Mouse (Mus musculus) E14TG2a.4 (cell line): ENCODE measurements at regions not wholly inside any gene's neighbourhood (a gene's known extent, or its start where the extent isn't known, plus 50 kb on each side); places are given as distances from the start of the nearest gene placed in this dataset.
"Not testable (repeated sequence)": the region's sequence is repeated elsewhere in the genome, so short reads cannot be mapped to it uniquely, and the experiment has no call there.

Experiments
- H3K27me3 ChIP-seq: 2 replicates; pipeline ENCODE4 v1.6.1; 2014; ENCODE audit warnings: low read length, control low read depth; ENCODE audit not compliant: insufficient read depth
- H3K36me3 ChIP-seq: 2 replicates; pipeline ENCODE4 v1.6.1; 2014; ENCODE audit warnings: low read length, control low read depth; ENCODE audit not compliant: insufficient read depth
- H3K4me1 ChIP-seq: replicated peaks from 2 replicates; pipeline ENCODE4 v1.6.1; 2014; ENCODE audit warnings: low read depth, low read length, control low read depth
- H3K4me3 ChIP-seq: replicated peaks from 2 replicates; pipeline ENCODE4 v1.5.1; 2014; ENCODE audit warnings: mild to moderate bottlenecking, low read length
- H3K9me3 ChIP-seq: 2 replicates; pipeline ENCODE4 v1.6.1; 2014; ENCODE audit warnings: low read length, control low read depth
- CTCF ChIP-seq: conservative IDR thresholded peaks from 2 replicates; pipeline ENCODE4 v1.5.1; 2014; ENCODE audit warnings: low read length
- NANOG ChIP-seq: IDR thresholded peaks from 2 replicates; pipeline ENCODE4 v1.6.1; 2014; ENCODE audit warnings: borderline replicate concordance, low read length, mixed read lengths
- POU5F1 ChIP-seq: IDR thresholded peaks from 2 replicates; pipeline ENCODE4 v1.6.1; 2014; ENCODE audit warnings: low read length, borderline replicate concordance

DNA sequence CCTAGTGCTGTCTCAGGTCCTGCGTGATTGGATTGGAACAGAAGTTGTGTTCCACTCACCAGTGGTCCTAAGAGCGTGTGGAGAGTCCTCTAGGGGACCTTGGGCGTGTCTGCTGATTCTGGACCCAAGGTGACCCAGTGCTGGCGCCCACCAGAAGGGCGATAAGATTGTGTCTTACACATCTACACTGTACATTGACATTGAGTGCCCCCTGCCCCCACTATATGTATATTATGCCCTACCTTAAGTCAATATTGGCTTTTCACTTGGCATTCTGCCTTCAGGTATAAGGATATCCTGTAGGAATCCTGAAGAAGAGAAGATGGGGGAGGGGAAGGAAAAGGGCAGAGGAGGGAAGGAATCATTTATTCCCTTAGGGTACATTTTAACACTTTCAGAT is 260.2 kb upstream of the Rgs17 start:
- Histone ChIP-seq H3K36me3 (no peaks in the 10 kb centered on the region), H3K9me3 (peaks cover 33% of the 10 kb centered on the region), H3K4me3 (no peak overlapping the region), H3K27me3 (no peaks in the 10 kb centered on the region), H3K4me1 (no peaks in the 10 kb centered on the region)
- TF ChIP-seq POU5F1 (no peak), NANOG (no peak), CTCF (no peak)

DNA sequence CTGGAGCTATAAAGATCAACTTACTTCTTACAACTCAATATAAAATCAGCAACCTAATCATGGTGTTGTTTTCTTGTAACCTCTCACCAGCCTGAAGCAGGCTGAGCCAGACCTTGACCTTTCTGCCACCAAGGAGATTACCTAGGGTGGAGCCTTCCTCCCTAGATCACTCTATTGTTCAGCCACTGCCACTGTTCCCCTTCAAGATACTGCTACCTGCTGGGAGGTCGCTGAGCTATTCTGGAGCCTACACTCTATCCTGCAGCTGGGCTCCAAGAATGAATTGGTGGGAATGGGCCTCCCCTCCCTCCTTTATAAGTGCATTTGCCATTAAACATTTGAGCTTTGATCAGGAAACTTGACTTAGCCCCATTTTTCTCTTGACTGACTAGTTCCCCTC is 242.1 kb upstream of the Rgs17 start:
- not testable (repeated sequence) for H3K36me3 ChIP-seq, H3K9me3 ChIP-seq, H3K4me3 ChIP-seq, H3K27me3 ChIP-seq
- peak; percentile 71 for TF ChIP-seq NANOG
- peaks cover 39% of the 10 kb centered on the region for H3K4me1 ChIP-seq

DNA sequence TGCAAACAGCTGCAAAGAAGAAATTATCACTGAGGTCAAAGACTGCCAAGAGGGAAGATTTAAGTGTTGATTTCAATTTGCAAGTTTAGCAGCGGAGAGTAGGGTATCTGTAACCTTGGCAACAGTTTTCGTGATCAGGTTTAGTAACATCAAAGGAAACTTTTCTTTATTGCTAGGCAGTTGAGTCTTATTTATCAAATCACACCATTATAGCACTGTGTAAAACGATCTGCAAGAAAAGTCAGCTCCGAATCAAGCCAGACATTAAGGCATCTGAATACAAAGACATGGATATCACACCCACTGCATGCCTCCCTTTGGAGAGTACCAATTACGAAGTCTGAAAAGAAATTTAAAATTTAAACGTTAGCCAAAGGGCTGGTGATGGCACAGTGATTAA is 234.7 kb upstream of the Rgs17 start:
- Histone ChIP-seq H3K27me3 (no peaks in the 10 kb centered on the region), H3K36me3 (no peaks in the 10 kb centered on the region), H3K4me1 (no peaks in the 10 kb centered on the region), H3K9me3 (no peaks in the 10 kb centered on the region), H3K4me3 (no peak overlapping the region)
- TF ChIP-seq POU5F1, result no peak
- TF ChIP-seq NANOG, result no peak
- TF ChIP-seq CTCF, result no peak

DNA sequence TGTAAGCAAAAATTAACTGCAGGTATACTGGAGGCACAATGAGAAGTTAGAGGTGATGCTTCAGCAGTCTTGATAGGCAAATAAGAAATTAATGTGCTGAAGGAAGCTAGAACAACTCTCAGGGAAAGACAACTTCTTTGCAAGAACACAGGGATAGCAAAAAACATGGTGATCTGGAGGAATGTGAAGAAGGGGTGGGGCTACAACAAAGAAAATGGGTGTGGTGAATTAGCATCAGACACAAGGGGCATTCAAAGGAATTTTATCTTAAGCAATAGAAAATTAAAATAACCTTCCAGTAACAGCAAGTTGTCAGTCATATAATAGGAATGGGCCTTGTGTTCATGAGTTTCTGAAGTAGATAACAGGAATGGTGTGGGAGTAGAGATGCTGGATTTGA is 211.9 kb upstream of the Rgs17 start:
- H3K4me1 ChIP-seq, result peaks cover 9% of the 10 kb centered on the region
- H3K27me3 ChIP-seq, result no peaks in the 10 kb centered on the region
- TF ChIP-seq NANOG, result no peak
- no peak for TF ChIP-seq POU5F1
- no peak for TF ChIP-seq CTCF
- H3K36me3 ChIP-seq, result no peaks in the 10 kb centered on the region
- no peak overlapping the region for H3K4me3 ChIP-seq
- no peaks in the 10 kb centered on the region for H3K9me3 ChIP-seq

DNA sequence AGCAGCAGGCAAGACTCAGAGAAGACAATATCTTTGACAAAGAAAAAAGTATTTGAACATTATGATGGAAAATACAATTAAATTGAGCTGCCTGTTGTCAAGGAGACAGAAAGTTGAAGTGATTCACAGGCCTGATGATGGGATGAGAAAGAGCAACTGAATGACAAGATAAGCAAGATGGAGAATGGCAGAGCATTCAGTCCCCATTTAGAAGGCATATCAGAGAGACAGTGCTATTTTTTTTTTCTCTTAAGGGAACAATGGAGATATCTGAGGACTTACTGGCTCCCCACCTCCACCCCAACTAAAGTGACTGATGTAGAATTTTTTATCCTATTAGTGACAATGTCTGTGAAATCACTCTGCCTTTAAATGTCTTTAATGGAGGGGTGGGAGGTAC is 202.2 kb upstream of the Rgs17 start:
- not testable (repeated sequence) for H3K9me3 ChIP-seq, H3K36me3 ChIP-seq, H3K27me3 ChIP-seq, H3K4me1 ChIP-seq, H3K4me3 ChIP-seq

DNA sequence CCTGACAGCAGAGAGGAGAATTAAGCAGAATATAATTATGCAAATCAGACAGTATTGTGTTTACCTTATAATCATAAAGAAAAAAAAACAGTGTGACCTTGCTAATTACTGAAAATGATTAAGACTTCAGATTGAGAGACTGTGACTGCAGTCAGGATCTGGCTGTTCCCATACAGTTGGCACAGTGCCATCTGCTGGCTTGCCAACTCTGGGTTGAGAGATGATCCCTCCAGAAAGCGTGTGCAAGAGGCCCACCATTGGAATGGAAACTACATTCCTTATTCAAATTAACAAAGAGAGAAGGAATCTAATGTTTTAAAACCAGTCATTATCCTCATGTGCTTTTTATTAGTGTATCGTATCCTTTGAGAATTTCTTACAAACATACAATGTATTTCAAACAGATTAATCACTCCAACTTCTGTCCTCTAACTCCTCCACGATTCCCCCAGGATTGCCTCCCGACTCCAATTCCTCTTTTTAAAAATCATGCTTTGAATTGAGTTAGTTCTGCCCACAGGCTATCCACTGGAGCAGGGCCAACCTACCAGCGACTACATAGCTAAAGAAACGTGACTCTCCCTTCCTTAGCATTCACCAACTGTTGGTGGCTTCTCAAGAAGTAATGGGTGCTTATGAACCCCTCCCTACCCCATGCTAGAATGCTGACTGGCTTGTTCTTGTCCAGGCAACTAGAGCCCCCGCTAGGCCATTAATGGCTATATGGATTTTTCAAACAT is 192.9 kb upstream of the Rgs17 start:
- no peak for TF ChIP-seq POU5F1
- TF ChIP-seq NANOG, result no peak
- no peak for TF ChIP-seq CTCF
- Histone ChIP-seq H3K36me3 (no peaks in the 10 kb centered on the region), H3K4me1 (no peaks in the 10 kb centered on the region), H3K9me3 (no peaks in the 10 kb centered on the region), H3K4me3 (no peak overlapping the region), H3K27me3 (no peaks in the 10 kb centered on the region)
